Mouse (Mus musculus): ENCODE data around the gene Ebf1.

- TF ChIP-seq FLI1 (IDR thresholded peaks at IDR 0.05; ENCODE audit: low read length) = no peak
- TF ChIP-seq GATA1 (IDR thresholded peaks at IDR 0.05; ENCODE audit: borderline replicate concordance, low read length) = no peak
Observed at GRCm38 (mm10) chr11:44948541-44948940, 331.4 kb downstream of the Ebf1 start.
